Mouse (Mus musculus) olfactory bulb, adult 2 months (tissue): ENCODE data around the gene Fem1b. TPM values are rescaled to one million over a fixed set of nuclear protein-coding genes. Genes with fewer than 3 reads are reported as not detected.
A peak's percentile ranks its signal among the peaks of the same experiment; 100 is the strongest.
"Not testable (repeated sequence)": the region's sequence is repeated elsewhere in the genome, so short reads cannot be mapped to it uniquely, and the experiment has no call there.

ENCODE experiments used
- H3K27ac ChIP-seq: fragments of 200-500 bp; 2 replicates; pipeline ENCODE4 v1.5.1; 2012; ENCODE audit warnings: low read depth, low read length; ENCODE audit not compliant: insufficient read depth
- H3K4me1 ChIP-seq: fragments of 200-500 bp; 2 replicates; pipeline ENCODE4 v1.6.1; 2012; ENCODE audit warnings: low read length; ENCODE audit not compliant: control insufficient read depth, insufficient read depth
- H3K4me3 ChIP-seq: fragments of 200-500 bp; 2 replicates; pipeline ENCODE4 v1.5.1; 2012; ENCODE audit warnings: mild to moderate bottlenecking, low read depth, low read length, moderate library complexity; ENCODE audit not compliant: insufficient read depth
- CTCF ChIP-seq: fragments of 200-500 bp; IDR thresholded peaks from 2 replicates; pipeline ENCODE4 v1.5.1; 2012; ENCODE audit warnings: low read depth, mild to moderate bottlenecking, low read length, moderate library complexity; ENCODE audit not compliant: insufficient read depth
- POLR2A ChIP-seq: fragments of 200-500 bp; IDR thresholded peaks from 2 replicates; pipeline ENCODE4 v1.6.1; 2012; ENCODE audit warnings: mild to moderate bottlenecking, low read depth, low read length, moderate library complexity; ENCODE audit not compliant: insufficient read depth
- WGBS: fragments of 180-500 bp; shearing (Covaris S2); methylation state at CpG from one replicate; pipeline ENCODE4 v1.1.7; 2018; 5-methylcytosine and 5-hydroxymethylcytosine counted together
- polyA plus RNA-seq: library from polyadenylated mRNA; stranded (reverse); fragments of >200 nt; gene quantifications from 2 replicates; pipeline ENCODE4 v1.2.4, GENCODE M21; 2012; ENCODE audit warnings: low replicate concordance; ENCODE audit not compliant: missing spikeins, insufficient read depth, insufficient read length

The Fem1b gene
- polyA plus RNA-seq, 1 experiment: not detected

DNA sequence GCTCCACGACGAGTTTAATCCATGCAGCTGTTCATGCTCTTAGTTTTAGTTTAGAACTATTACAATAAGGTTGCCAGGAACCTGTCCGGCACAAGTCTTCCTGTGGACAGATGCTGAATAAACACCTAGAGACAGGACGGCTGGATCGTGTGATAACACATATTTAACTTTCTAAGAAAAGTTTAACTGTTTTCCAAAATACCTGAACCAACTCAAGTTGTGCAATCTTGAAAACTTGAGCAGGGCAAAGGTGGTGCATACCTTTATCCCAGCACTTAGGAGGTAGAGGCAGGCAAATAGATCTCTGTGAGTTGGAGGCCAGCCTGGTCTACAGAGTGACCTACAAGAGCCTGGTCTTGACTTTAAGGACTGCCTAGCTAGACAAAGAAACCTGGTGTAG, 23.2 kb upstream of the Fem1b start:
- 86% methylated on average over 5 of the region's 5 CpGs for WGBS
- TF ChIP-seq CTCF: no peak
- TF ChIP-seq POLR2A: no peak
- H3K4me3 ChIP-seq: no peak overlapping the region
- H3K4me1 ChIP-seq: peaks cover 10% of the 10 kb centered on the region
- no peak overlapping the region for H3K27ac ChIP-seq

GRCm38 (mm10) chr9:62829877-62830276, 18.1 kb upstream of the Fem1b start:
- 82% methylated on average over 6 of the region's 6 CpGs for WGBS
- Histone ChIP-seq H3K4me1 (peaks cover 16% of the 10 kb centered on the region; the same call in 1 of the 2 replicates), H3K4me3 (no peak overlapping the region), H3K27ac (no peak overlapping the region)
- TF ChIP-seq CTCF (no peak), POLR2A (no peak)

DNA sequence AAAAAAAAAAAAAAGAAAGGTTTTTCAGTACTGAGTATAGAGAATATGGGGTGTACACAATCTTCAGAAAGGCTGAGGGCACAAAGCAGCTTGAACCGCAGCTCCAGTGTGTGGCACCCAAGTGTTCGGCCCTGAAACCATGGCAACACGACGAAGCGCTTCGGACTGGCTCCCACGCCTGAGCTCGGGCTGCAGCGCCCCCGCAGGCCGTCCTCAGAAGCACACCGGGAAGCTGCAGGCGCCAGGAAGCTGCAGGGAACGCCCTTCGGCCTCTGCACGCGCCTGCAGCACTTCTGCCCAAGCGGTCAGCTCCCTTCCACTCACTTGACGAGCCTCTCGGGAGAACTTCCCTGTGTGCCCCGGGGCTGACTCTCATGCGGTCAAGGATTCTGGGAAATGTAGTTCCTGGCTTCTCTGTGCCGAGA, 16.9 kb upstream of the Fem1b start:
- Histone ChIP-seq H3K4me3 (peak overlapping the region; percentile 45), H3K27ac (peak overlapping the region; percentile 47), H3K4me1 (peaks cover 16% of the 10 kb centered on the region; the same call in 1 of the 2 replicates)
- under 1% methylated on average over 23 of the region's 23 CpGs for WGBS
- TF ChIP-seq CTCF (peak; percentile 56; the same call in 1 of the 2 replicates), POLR2A (peak; percentile 51; the same call in 1 of the 2 replicates)

DNA sequence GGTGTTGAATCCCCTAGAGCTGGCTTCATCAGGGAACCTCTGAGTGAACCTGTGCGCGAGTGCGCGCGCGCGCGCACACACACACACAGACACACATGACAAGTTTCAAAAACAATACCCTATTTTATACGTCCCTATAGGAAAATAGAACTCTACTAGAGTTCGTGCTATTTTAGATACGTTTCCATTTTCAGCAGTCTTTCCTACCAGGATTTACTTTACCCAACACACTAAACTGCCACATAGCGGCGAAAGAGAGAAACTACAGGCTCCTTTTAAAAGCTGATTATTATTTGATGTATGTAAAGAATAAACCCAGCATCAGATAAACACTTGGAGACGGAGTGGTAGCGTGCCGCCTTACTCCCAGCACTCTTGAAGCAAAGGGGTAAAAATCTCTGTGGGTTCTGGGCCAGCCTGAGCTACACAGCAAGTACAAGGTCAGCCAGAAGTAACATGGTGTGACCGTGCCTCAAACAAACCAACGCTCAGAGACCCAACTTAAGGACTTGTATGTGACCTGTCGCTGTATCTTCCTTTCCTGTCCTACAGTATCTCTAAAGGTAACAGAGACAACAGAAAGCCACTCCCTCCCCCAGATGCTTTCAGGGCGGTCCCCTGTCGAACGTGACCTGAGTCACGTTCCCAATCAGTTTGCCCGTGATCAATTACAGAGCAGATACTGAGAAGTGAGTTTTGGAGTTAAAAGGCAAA, 16.4 kb upstream of the Fem1b start:
- no peak for TF ChIP-seq CTCF
- TF ChIP-seq POLR2A: no peak
- H3K27ac ChIP-seq: peak overlapping the region; percentile 28
- whole genome bisulfite sequencing: 3% methylated on average over 24 of the region's 24 CpGs

GRCm38 (mm10) chr9:62826456-62826855, 14.7 kb upstream of the Fem1b start:
- no peak for TF ChIP-seq CTCF
- TF ChIP-seq POLR2A: no peak
- Histone ChIP-seq H3K4me1 (peaks cover 16% of the 10 kb centered on the region; the same call in 1 of the 2 replicates), H3K4me3 (no peak overlapping the region), H3K27ac (no peak overlapping the region)
- 28% methylated on average over 7 of the region's 7 CpGs for WGBS

More for the DNA sequence above, 16.4 kb upstream of the Fem1b start:
- H3K4me1 ChIP-seq: peaks cover 16% of the 10 kb centered on the region; the same call in 1 of the 2 replicates
- peak overlapping the region; percentile 45 for H3K4me3 ChIP-seq

- no peak overlapping the region for H3K4me3 ChIP-seq
- 20% methylated on average over 9 of the region's 9 CpGs for WGBS
- H3K4me1 ChIP-seq: peaks cover 16% of the 10 kb centered on the region; the same call in 1 of the 2 replicates
- no peak overlapping the region for H3K27ac ChIP-seq
- TF ChIP-seq POLR2A: no peak
- TF ChIP-seq CTCF: no peak
Observed at GRCm38 (mm10) chr9:62825791-62826393, 14.2 kb upstream of the Fem1b start.

- H3K4me1 ChIP-seq: peaks cover 16% of the 10 kb centered on the region
- no peak overlapping the region for H3K27ac ChIP-seq
- TF ChIP-seq POLR2A (no peak), CTCF (no peak)
- H3K4me3 ChIP-seq: no peak overlapping the region
- 97% methylated on average over 7 of the region's 7 CpGs for WGBS
Observed at GRCm38 (mm10) chr9:62821811-62822210, 10.1 kb upstream of the Fem1b start.

GRCm38 (mm10) chr9:62820829-62821228, 9.1 kb upstream of the Fem1b start:
- no peak for TF ChIP-seq CTCF
- TF ChIP-seq POLR2A: no peak
- H3K27ac ChIP-seq: no peak overlapping the region
- H3K4me1 ChIP-seq: peaks cover 12% of the 10 kb centered on the region
- WGBS: 94% methylated on average over 6 of the region's 6 CpGs
- H3K4me3 ChIP-seq: no peak overlapping the region

DNA sequence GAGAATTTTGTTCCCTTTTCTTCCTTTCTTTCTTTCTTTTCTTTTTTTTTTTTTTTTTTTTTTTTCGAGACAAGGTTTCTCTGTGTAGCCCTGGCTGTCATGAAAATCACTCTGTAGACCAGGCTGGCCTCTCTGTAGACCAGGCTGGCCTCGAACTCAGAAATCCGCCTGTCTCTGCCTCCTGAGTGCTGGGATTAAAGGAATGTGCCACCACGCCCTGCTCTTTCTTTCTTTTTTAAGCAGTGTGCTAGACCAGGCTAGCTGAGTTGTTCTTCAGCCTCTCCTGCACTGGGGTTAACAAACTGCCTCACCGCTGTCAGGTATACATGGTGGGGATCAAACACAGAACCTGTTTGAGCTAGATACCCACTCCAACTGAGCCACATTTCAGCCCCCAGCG, 8.2 kb upstream of the Fem1b start:
- H3K4me1 ChIP-seq, H3K4me3 ChIP-seq, H3K27ac ChIP-seq: not testable (repeated sequence)
- WGBS: 85% methylated on average over 6 of the region's 6 CpGs
